Mouse (Mus musculus): ENCODE measurements at regions not wholly inside any gene's neighbourhood (a gene's known extent, or its start where the extent isn't known, plus 50 kb on each side); places are given as distances from the start of the nearest gene placed in this dataset.

GRCm38 (mm10) chr11:32136066-32136465, 64.0 kb downstream of the Il9r start:
- no peak overlapping the region for H3K27ac ChIP-seq (ENCODE audit: low read depth)
- no peaks in the 10 kb centered on the region for H3K4me1 ChIP-seq (ENCODE audit: control insufficient read depth, insufficient read depth)
- no peaks in the 10 kb centered on the region for H3K27me3 ChIP-seq (ENCODE audit: control insufficient read depth, insufficient read depth, low read length)
- H3K36me3 ChIP-seq (replicated peaks; ENCODE audit: control insufficient read depth, insufficient read depth, low read length): no peaks in the 10 kb centered on the region
- no peak overlapping the region for H3K9ac ChIP-seq (replicated peaks; ENCODE audit: low read depth, low read length)
- TF ChIP-seq EP300 (IDR thresholded peaks at IDR 0.05; ENCODE audit: low read depth): no peak
- no peak for TF ChIP-seq CTCF (IDR thresholded peaks at IDR 0.05; ENCODE audit: low read depth)
- ATAC-seq (ENCODE audit: insufficient read depth, low read depth) (no peak), DNase-seq (ENCODE audit: low spot score) (no peak)
- H3K4me2 ChIP-seq (ENCODE audit: low read depth, low read length): no peak overlapping the region
- WGBS: 65% methylated on average over 5 of the region's 5 CpGs
- no peaks in the 10 kb centered on the region for H3K9me3 ChIP-seq (replicated peaks; ENCODE audit: control insufficient read depth, low read length)
- no peak overlapping the region for H3K4me3 ChIP-seq (ENCODE audit: low read depth, low read length)

DNA sequence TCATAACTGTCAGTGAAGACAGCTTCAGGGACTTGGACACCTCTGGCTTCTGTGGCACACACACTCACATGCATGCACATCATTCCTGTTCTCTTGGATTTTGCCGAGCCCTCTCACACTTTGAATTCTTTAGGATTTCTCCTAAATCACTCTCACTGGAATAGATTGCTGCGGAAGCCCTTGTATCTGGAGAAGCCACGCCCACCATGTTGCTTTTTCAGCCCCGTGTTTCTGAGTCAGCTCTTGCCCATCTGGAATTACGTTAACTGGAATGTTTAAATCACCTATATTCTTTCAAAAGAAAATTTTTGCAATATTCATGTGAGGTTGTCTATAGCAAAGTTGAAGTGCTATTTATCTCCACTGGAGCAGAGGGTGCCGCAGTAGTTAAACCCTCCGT, 66.1 kb downstream of the Il9r start:
- Histone ChIP-seq H3K4me1 (ENCODE audit: control insufficient read depth, insufficient read depth) (no peaks in the 10 kb centered on the region), H3K4me2 (ENCODE audit: low read depth, low read length) (no peak overlapping the region), H3K27ac (ENCODE audit: low read depth) (no peak overlapping the region), H3K27me3 (ENCODE audit: control insufficient read depth, insufficient read depth, low read length) (no peaks in the 10 kb centered on the region), H3K9ac (replicated peaks; ENCODE audit: low read depth, low read length) (no peak overlapping the region), H3K9me3 (replicated peaks; ENCODE audit: control insufficient read depth, low read length) (no peaks in the 10 kb centered on the region), H3K36me3 (replicated peaks; ENCODE audit: control insufficient read depth, insufficient read depth, low read length) (no peaks in the 10 kb centered on the region), H3K4me3 (ENCODE audit: low read depth, low read length) (no peak overlapping the region)
- no peak for TF ChIP-seq CTCF (IDR thresholded peaks at IDR 0.05; ENCODE audit: low read depth)
- no peak for TF ChIP-seq EP300 (IDR thresholded peaks at IDR 0.05; ENCODE audit: low read depth)
- ATAC-seq (ENCODE audit: insufficient read depth, low read depth) (no peak), DNase-seq (ENCODE audit: low spot score) (no peak)
- 71% methylated on average over 7 of the region's 7 CpGs for WGBS

GRCm38 (mm10) chr11:32132008-32132615, 68.0 kb downstream of the Il9r start:
- H3K4me2 ChIP-seq (ENCODE audit: low read depth, low read length): no peak overlapping the region
- no peak overlapping the region for H3K9ac ChIP-seq (replicated peaks; ENCODE audit: low read depth, low read length)
- no peaks in the 10 kb centered on the region for H3K4me1 ChIP-seq (ENCODE audit: control insufficient read depth, insufficient read depth)
- H3K27me3 ChIP-seq (ENCODE audit: control insufficient read depth, insufficient read depth, low read length): no peaks in the 10 kb centered on the region
- peak; percentile 53 for TF ChIP-seq CTCF (IDR thresholded peaks at IDR 0.05; ENCODE audit: low read depth)
- TF ChIP-seq EP300 (IDR thresholded peaks at IDR 0.05; ENCODE audit: low read depth): no peak
- H3K9me3 ChIP-seq (replicated peaks; ENCODE audit: control insufficient read depth, low read length): no peaks in the 10 kb centered on the region
- DNase-seq (ENCODE audit: low spot score): no peak
- no peak overlapping the region for H3K4me3 ChIP-seq (ENCODE audit: low read depth, low read length)
- 80% methylated on average over 3 of the region's 3 CpGs for WGBS
- no peak for ATAC-seq (ENCODE audit: insufficient read depth, low read depth)
- no peak overlapping the region for H3K27ac ChIP-seq (ENCODE audit: low read depth)
- H3K36me3 ChIP-seq (replicated peaks; ENCODE audit: control insufficient read depth, insufficient read depth, low read length): no peaks in the 10 kb centered on the region

DNA sequence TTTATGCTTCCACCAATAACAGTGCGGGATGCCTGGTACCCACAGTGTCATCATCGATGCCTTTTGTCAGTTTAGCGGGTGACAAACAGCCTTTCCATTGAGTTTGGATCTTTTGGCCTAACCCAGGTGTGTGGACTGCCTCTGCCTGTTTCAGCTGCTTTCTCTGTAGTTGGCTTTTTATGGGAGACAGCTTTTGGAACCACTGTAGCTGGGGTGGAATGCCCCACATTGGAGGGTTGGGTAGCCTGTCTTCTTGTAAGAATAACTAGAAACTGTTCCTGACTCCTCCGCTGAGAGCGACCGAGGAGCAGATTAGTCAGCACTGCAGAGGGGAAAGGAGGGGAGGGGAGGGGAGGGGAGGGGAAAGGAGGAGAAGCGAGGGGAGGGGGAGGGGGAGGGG, 71.5 kb downstream of the Il9r start:
- Histone ChIP-seq H3K9me3 (replicated peaks; ENCODE audit: control insufficient read depth, low read length) (no peaks in the 10 kb centered on the region), H3K4me1 (ENCODE audit: control insufficient read depth, insufficient read depth) (no peaks in the 10 kb centered on the region), H3K4me3 (ENCODE audit: low read depth, low read length) (no peak overlapping the region), H3K27ac (ENCODE audit: low read depth) (no peak overlapping the region), H3K4me2 (ENCODE audit: low read depth, low read length) (no peak overlapping the region), H3K27me3 (ENCODE audit: control insufficient read depth, insufficient read depth, low read length) (no peaks in the 10 kb centered on the region), H3K36me3 (replicated peaks; ENCODE audit: control insufficient read depth, insufficient read depth, low read length) (no peaks in the 10 kb centered on the region), H3K9ac (replicated peaks; ENCODE audit: low read depth, low read length) (no peak overlapping the region)
- ATAC-seq (ENCODE audit: insufficient read depth, low read depth): no peak
- no peak for DNase-seq (ENCODE audit: low spot score)
- TF ChIP-seq EP300 (IDR thresholded peaks at IDR 0.05; ENCODE audit: low read depth) (no peak), CTCF (IDR thresholded peaks at IDR 0.05; ENCODE audit: low read depth) (no peak)
- WGBS: 49% methylated on average over 6 of the region's 7 CpGs

- Histone ChIP-seq H3K4me3 (ENCODE audit: low read depth, low read length) (no peak overlapping the region), H3K9ac (replicated peaks; ENCODE audit: low read depth, low read length) (no peak overlapping the region), H3K36me3 (replicated peaks; ENCODE audit: control insufficient read depth, insufficient read depth, low read length) (no peaks in the 10 kb centered on the region), H3K4me1 (ENCODE audit: control insufficient read depth, insufficient read depth) (no peaks in the 10 kb centered on the region), H3K4me2 (ENCODE audit: low read depth, low read length) (no peak overlapping the region), H3K27ac (ENCODE audit: low read depth) (no peak overlapping the region), H3K9me3 (replicated peaks; ENCODE audit: control insufficient read depth, low read length) (no peaks in the 10 kb centered on the region), H3K27me3 (ENCODE audit: control insufficient read depth, insufficient read depth, low read length) (no peaks in the 10 kb centered on the region)
- TF ChIP-seq EP300 (IDR thresholded peaks at IDR 0.05; ENCODE audit: low read depth) (no peak), CTCF (IDR thresholded peaks at IDR 0.05; ENCODE audit: low read depth) (no peak)
- WGBS: 66% methylated on average over 3 of the region's 3 CpGs
- no peak for ATAC-seq (ENCODE audit: insufficient read depth, low read depth)
- DNase-seq (ENCODE audit: low spot score): no peak
Measured at GRCm38 (mm10) chr11:32128018-32128417, 72.1 kb downstream of the Il9r start.

GRCm38 (mm10) chr11:32127401-32127817, 72.7 kb downstream of the Il9r start:
- no peak for ATAC-seq (ENCODE audit: insufficient read depth, low read depth)
- Histone ChIP-seq H3K4me1 (ENCODE audit: control insufficient read depth, insufficient read depth) (no peaks in the 10 kb centered on the region), H3K9me3 (replicated peaks; ENCODE audit: control insufficient read depth, low read length) (no peaks in the 10 kb centered on the region), H3K36me3 (replicated peaks; ENCODE audit: control insufficient read depth, insufficient read depth, low read length) (no peaks in the 10 kb centered on the region), H3K4me2 (ENCODE audit: low read depth, low read length) (no peak overlapping the region), H3K9ac (replicated peaks; ENCODE audit: low read depth, low read length) (no peak overlapping the region), H3K4me3 (ENCODE audit: low read depth, low read length) (no peak overlapping the region), H3K27ac (ENCODE audit: low read depth) (no peak overlapping the region), H3K27me3 (ENCODE audit: control insufficient read depth, insufficient read depth, low read length) (no peaks in the 10 kb centered on the region)
- no peak for DNase-seq (ENCODE audit: low spot score)
- WGBS: 60% methylated on average over 7 of the region's 7 CpGs
- TF ChIP-seq EP300 (IDR thresholded peaks at IDR 0.05; ENCODE audit: low read depth): no peak
- no peak for TF ChIP-seq CTCF (IDR thresholded peaks at IDR 0.05; ENCODE audit: low read depth)

Data from heart, postnatal 0 days (tissue).